Mouse (Mus musculus) embryonic facial prominence, embryonic 12.5 days (tissue): ENCODE measurements around the gene Dapl1. TPM values are rescaled to one million over a fixed set of nuclear protein-coding genes. Genes with fewer than 3 reads are reported as not detected.

Experiments
- ATAC-seq: fragments of 200-750 bp; cut with Nextera tagmentation; 2 replicates; pipeline ENCODE4 v1.8.0; 2017; ENCODE audit not compliant: insufficient number of reproducible peaks, insufficient read depth, low FRiP score, low TSS enrichment
- H3K27ac ChIP-seq: fragments of 300-500 bp; sonication (generic); 2 replicates; pipeline ENCODE4 v1.5.1; 2016; ENCODE audit warnings: mild to moderate bottlenecking
- H3K27me3 ChIP-seq: fragments of 300-500 bp; sonication (generic); 2 replicates; pipeline ENCODE4 v1.6.1; 2016; ENCODE audit warnings: mild to moderate bottlenecking, moderate library complexity
- H3K36me3 ChIP-seq: fragments of 300-500 bp; sonication (generic); 2 replicates; pipeline ENCODE4 v1.6.1; 2016; ENCODE audit warnings: mild to moderate bottlenecking
- H3K4me1 ChIP-seq: fragments of 300-500 bp; sonication (generic); 2 replicates; pipeline ENCODE4 v1.6.1; 2016
- H3K4me2 ChIP-seq: fragments of 300-500 bp; sonication (generic); replicated peaks from 2 replicates; pipeline ENCODE4 v1.6.1; 2016; ENCODE audit warnings: mild to moderate bottlenecking, moderate library complexity
- H3K4me3 ChIP-seq: fragments of 300-500 bp; sonication (generic); 2 replicates; pipeline ENCODE4 v1.5.1; 2016; ENCODE audit warnings: mild to moderate bottlenecking
- H3K9ac ChIP-seq: fragments of 300-500 bp; sonication (generic); 2 replicates; pipeline ENCODE4 v1.6.1; 2016; ENCODE audit warnings: mild to moderate bottlenecking, moderate library complexity
- H3K9me3 ChIP-seq: fragments of 300-500 bp; sonication (generic); 2 replicates; pipeline ENCODE4 v1.6.1; 2016; ENCODE audit warnings: mild to moderate bottlenecking, moderate library complexity
- WGBS: fragments of 180-500 bp; shearing (Covaris S2); methylation state at CpG from one replicate; pipeline ENCODE4 v1.1.7; 2016; 5-methylcytosine and 5-hydroxymethylcytosine counted together
- polyA plus RNA-seq: library from polyadenylated mRNA; unstranded; fragments of >200 nt; fragmentation: Nextera tagmentation; extraction: Ambion mirVana; gene quantifications from 2 replicates; pipeline ENCODE4 v1.2.1, GENCODE M21; 2016

Gene Dapl1
- polyA plus RNA-seq: 13.9 and 16.9 TPM in 2 replicates

DNA sequence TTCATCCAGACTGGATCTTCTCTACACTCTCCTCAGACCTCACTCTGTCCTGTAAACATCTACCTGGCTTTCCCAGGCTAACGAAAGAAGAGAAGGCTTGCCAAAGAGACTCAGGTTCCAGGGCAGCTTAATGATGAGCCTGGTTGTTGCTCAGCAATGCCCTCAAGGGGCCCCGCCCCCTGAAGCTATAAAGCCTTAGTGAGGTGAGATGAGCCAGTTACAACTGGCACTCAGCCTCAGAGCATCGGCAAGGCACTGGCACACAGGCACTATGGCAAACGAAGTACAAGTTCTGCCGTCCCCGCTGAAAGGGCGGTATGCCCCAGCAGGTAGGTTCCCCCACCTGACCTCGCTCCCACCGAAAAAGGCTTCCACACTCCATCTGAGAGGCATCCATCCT is at the start of gene Dapl1:
TSS of gene Dapl1 (plus strand) at position 216 of the 400 bp plus-strand sequence.
- Histone ChIP-seq H3K4me3 (no peak within 1 kb of the TSS), H3K4me1 (0 out of 2 replicates have a peak, but pooled peaks cover 3% of the 10 kb centered on the region), H3K36me3 (no peaks in the 10 kb centered on the region), H3K9me3 (no peaks in the 10 kb centered on the region), H3K4me2 (no peak within 1 kb of the TSS), H3K27me3 (no peaks in the 10 kb centered on the region), H3K9ac (no peak within 1 kb of the TSS), H3K27ac (peak within 1 kb of the TSS; percentile 19; the same call in 1 of the 2 replicates)
- no peak for ATAC-seq
- 61% methylated on average over 9 of the region's 9 CpGs for WGBS

DNA sequence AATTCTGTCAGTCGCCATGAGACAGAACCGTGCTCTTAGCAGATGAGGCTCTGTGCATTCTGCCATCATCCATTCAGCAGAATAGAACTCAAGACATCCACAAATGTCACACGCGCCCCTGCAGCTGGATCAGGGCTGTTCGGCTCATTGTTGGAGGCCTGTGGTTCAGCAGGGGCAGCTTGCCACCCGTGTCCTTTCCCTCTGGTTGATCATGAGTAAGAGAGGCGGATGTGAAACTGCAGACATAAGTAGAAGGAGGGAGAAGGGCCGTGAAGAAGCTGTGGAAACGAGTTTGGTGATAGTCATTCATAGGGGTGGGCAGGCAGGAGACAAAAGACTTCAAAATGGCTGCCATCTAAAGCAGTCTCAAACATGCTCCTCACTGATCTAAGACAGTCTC is 49.6 kb upstream of the Dapl1 start:
- no peak for ATAC-seq
- Histone ChIP-seq H3K4me3 (no peak overlapping the region), H3K27ac (no peak overlapping the region), H3K9ac (no peak overlapping the region), H3K9me3 (no peaks in the 10 kb centered on the region), H3K4me2 (no peak overlapping the region), H3K27me3 (no peaks in the 10 kb centered on the region), H3K4me1 (0 out of 2 replicates have a peak, but pooled peaks cover 4% of the 10 kb centered on the region), H3K36me3 (no peaks in the 10 kb centered on the region)
- WGBS: 86% methylated on average over 9 of the region's 9 CpGs

DNA sequence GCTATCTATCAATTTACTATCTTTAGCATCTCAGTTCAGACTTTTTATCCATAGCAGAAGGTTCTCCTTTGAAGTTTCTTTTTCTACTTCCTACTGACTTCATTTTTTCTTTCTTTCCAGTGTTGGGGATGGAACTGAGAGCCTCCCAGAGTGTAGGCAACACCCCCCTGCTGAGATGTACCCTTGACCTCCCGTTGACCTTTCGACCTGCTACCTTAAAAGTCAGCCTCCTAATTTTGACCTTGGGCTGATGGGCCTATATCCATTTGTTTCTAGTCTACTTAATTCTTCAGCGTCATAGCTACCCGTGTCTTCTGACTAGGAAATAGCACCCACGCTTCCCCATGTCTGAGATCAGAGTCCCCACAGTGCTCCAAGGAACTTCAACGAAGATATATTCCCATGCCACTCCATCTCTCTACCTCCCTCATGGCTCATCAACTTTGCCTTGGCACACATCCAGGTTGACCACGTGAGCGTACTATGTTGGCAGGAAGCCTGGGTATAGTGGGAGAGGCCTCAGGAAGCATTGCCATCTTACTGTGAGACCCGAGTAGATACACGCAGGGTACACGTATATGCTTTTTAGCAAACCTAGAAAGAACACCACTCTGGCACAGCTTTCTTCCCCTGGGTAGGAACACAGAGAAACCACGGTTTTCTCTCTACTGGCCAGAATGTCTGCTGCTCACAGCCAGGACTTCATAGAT is 46.6 kb upstream of the Dapl1 start:
- ATAC-seq: peak; percentile 36; the same call in 1 of the 2 replicates
- Histone ChIP-seq H3K4me3 (no peak overlapping the region), H3K9ac (no peak overlapping the region), H3K4me1 (no peaks in the 10 kb centered on the region), H3K27me3 (no peaks in the 10 kb centered on the region), H3K36me3 (no peaks in the 10 kb centered on the region), H3K4me2 (no peak overlapping the region), H3K9me3 (no peaks in the 10 kb centered on the region), H3K27ac (no peak overlapping the region)
- 79% methylated on average over 12 of the region's 12 CpGs for WGBS

DNA sequence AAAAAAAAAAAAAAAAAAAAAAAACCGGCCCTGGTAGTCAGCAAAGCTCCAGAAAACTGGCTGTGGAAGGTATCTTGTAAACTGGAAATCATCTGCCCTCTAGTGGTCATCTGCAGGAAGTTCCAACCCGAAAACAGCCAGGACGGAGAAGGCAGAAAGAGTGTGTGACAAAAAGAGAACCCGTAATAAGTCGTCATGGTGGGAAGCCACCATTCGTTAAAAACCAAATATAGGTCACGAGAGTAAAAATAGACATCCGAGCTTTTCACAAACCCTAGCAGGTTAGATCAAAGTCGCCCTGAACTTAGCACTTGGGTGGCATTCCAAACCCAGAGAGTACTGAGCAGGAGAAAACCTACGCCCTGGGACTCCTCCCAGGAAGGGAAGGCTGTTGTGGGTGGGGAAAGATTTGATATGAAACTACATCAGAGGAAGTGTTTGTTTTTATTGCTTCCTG is 45.9 kb upstream of the Dapl1 start:
- H3K9me3 ChIP-seq: no peaks in the 10 kb centered on the region
- WGBS: 16% methylated on average over 10 of the region's 10 CpGs
- H3K9ac ChIP-seq: no peak overlapping the region
- ATAC-seq: no peak
- H3K36me3 ChIP-seq: no peaks in the 10 kb centered on the region
- H3K27me3 ChIP-seq: no peaks in the 10 kb centered on the region
- H3K4me3 ChIP-seq: no peak overlapping the region
- H3K4me2 ChIP-seq: no peak overlapping the region
- H3K27ac ChIP-seq: no peak overlapping the region
- no peaks in the 10 kb centered on the region for H3K4me1 ChIP-seq

DNA sequence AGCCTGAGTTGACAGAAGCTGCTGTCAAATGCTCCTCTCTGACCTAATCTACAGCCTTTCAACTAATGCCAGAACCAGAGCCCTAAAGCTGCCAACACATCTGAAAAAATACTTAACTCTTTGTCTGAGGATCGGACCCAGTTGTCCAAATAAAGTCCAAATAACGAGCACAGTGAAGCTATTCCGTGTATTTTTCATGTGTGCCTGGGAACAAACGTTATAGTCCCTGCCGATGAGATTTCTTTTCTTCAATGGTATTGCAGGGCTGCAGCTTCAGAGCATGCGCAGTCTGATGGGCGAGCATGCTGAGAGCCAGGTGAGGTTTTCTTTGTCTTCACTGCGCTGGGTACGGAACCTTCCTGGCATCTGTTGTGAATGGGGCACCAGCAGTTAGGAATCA is 44.6 kb upstream of the Dapl1 start:
- Histone ChIP-seq H3K9me3 (no peaks in the 10 kb centered on the region), H3K4me3 (no peak overlapping the region), H3K4me2 (no peak overlapping the region), H3K36me3 (no peaks in the 10 kb centered on the region), H3K9ac (no peak overlapping the region), H3K4me1 (no peaks in the 10 kb centered on the region), H3K27ac (no peak overlapping the region), H3K27me3 (no peaks in the 10 kb centered on the region)
- 79% methylated on average over 9 of the region's 9 CpGs for WGBS
- no peak for ATAC-seq

DNA sequence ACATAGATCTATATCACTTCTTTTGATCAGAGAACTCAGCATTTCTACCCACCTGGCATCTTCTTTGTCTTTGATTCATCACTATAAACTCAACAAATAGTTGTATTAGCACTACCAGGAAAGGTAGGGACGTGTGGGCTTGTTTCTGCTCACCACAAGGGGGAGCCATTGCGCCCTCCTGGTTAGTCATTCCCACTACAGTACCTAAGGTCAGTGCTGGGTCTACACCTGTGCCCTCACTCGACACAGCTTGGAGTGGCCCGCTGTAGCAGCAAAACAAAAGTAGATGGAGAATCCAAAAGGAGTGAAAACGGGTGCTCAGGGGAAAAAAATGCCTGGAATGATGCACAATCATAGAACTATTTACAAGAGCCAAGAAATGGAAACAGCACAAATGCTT is 44.0 kb upstream of the Dapl1 start:
- Histone ChIP-seq H3K4me2 (no peak overlapping the region), H3K4me1 (no peaks in the 10 kb centered on the region), H3K36me3 (no peaks in the 10 kb centered on the region), H3K9me3 (no peaks in the 10 kb centered on the region), H3K27me3 (no peaks in the 10 kb centered on the region), H3K27ac (no peak overlapping the region), H3K4me3 (no peak overlapping the region), H3K9ac (no peak overlapping the region)
- no peak for ATAC-seq
- WGBS: 30% methylated on average over 5 of the region's 5 CpGs

DNA sequence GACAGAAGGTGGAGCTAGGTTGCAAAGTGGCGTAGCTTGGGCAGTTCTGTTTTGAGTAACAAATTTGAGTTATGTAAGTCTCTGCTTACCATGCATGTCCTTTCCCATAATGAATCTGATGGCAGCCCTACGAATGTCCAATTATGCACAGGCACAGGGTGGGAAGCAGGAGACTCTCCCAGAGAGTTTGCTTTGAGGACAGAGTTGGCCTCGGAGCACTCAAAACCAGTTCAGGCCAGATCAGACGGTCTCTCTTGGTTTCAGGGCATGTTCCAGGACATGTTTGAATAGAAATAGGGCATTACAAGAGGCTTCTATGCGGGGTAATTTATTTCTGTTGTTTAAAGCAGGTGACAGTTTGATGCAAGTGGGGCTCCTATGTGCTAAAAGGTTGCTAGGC is 42.8 kb upstream of the Dapl1 start:
- H3K4me1 ChIP-seq: no peaks in the 10 kb centered on the region
- H3K9ac ChIP-seq: no peak overlapping the region
- H3K27me3 ChIP-seq: no peaks in the 10 kb centered on the region
- no peaks in the 10 kb centered on the region for H3K36me3 ChIP-seq
- no peak overlapping the region for H3K4me2 ChIP-seq
- H3K9me3 ChIP-seq: no peaks in the 10 kb centered on the region
- no peak overlapping the region for H3K27ac ChIP-seq
- WGBS: 77% methylated on average over 5 of the region's 5 CpGs
- H3K4me3 ChIP-seq: no peak overlapping the region
- no peak for ATAC-seq

DNA sequence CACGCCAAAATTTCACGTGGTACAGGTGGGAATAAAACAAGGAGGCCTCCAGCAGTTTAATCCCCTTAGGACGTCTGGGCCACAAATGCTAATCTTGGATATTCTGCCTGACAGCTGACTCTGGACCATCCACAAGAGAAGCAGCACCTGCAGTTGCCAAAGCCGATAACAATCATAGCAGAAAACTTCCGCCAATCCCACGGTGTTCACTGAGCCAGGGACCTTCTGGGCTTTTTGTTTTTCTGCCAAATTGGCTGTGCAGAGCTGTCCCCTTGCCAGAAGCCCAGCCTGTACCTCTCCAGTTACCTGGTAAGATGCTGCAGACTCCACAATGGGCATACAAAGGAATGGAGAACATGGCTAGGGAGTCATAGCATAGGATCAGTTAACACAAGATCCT is 37.8 kb upstream of the Dapl1 start:
- no peak overlapping the region for H3K4me2 ChIP-seq
- H3K9ac ChIP-seq: no peak overlapping the region
- no peaks in the 10 kb centered on the region for H3K4me1 ChIP-seq
- no peaks in the 10 kb centered on the region for H3K27me3 ChIP-seq
- no peaks in the 10 kb centered on the region for H3K9me3 ChIP-seq
- no peak for ATAC-seq
- H3K4me3 ChIP-seq: no peak overlapping the region
- no peaks in the 10 kb centered on the region for H3K36me3 ChIP-seq
- H3K27ac ChIP-seq: no peak overlapping the region
- 72% methylated on average over 6 of the region's 6 CpGs for whole genome bisulfite sequencing

DNA sequence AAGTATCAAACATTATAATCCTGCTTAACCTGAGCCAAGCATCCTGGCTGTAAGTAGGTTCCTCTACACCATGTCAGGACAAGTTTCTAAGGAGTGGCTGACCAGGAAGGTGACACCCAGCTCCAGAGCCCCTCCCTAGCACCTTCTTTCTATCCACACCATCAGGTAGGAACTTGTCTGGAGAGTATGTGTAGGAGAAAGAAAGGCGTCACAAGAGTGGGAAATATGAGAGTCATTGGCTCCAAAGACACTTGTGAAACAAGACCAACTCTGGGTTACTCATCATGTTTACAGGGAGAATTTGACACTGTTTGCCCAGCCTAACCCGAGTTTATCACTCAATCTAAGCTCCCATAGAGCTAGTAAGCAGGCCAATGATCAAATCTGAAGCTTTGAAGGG is 36.7 kb upstream of the Dapl1 start:
- H3K4me2 ChIP-seq: no peak overlapping the region
- 67% methylated on average over 2 of the region's 2 CpGs for WGBS
- no peak for ATAC-seq
- no peak overlapping the region for H3K9ac ChIP-seq
- H3K4me1 ChIP-seq: no peaks in the 10 kb centered on the region
- H3K27me3 ChIP-seq: no peaks in the 10 kb centered on the region
- H3K9me3 ChIP-seq: no peaks in the 10 kb centered on the region
- H3K4me3 ChIP-seq: no peak overlapping the region
- H3K36me3 ChIP-seq: no peaks in the 10 kb centered on the region
- H3K27ac ChIP-seq: no peak overlapping the region

DNA sequence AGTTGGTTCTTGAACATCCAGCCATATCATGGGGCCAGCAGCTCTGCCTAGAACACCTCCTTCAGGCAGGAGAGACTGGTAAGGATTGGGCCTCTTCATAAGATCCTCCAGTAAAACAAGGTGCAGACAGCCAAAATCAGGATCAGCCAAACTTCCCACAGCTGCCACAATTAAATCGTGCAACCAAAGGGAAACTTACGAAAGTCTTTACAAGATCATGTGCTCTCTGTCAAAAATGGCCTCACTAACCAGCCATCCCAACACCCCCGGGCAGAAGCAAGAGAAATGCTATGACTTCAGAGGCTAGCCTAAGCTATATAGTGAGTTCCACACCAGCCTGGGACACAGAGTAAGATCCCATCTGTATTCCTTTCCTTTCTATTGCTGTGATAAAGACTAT is 35.9 kb upstream of the Dapl1 start:
- no peak for ATAC-seq
- H3K4me1 ChIP-seq: no peaks in the 10 kb centered on the region
- WGBS: 94% methylated on average over 3 of the region's 3 CpGs

DNA sequence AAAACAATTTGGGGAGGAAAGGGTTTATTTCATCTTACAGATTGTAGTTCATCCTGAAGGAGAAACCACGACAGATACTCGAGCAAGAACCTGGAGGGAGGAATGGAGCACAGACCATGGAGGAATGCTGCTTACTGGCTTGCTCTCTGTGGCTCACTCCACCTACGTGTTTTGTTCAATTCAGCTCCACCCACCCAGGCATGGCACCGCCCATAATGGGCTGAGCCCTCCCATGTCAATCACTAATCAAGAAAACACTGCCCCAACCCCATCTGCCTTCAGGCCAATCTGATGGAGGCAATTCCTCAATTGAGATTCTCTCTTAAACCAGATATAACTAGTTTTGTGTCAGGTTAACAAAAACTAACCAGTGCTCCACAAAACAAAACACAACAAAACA is 35.5 kb upstream of the Dapl1 start:
- no peak for ATAC-seq
- Histone ChIP-seq H3K4me1 (no peaks in the 10 kb centered on the region), H3K27me3 (no peaks in the 10 kb centered on the region), H3K4me3 (no peak overlapping the region), H3K9ac (no peak overlapping the region), H3K4me2 (no peak overlapping the region), H3K36me3 (no peaks in the 10 kb centered on the region), H3K27ac (no peak overlapping the region), H3K9me3 (no peaks in the 10 kb centered on the region)
- WGBS: 73% methylated on average over 4 of the region's 4 CpGs

More for the DNA sequence above, 35.9 kb upstream of the Dapl1 start:
- no peaks in the 10 kb centered on the region for H3K9me3 ChIP-seq
- no peak overlapping the region for H3K4me3 ChIP-seq
- H3K9ac ChIP-seq: no peak overlapping the region
- no peak overlapping the region for H3K4me2 ChIP-seq
- H3K36me3 ChIP-seq: no peaks in the 10 kb centered on the region
- H3K27ac ChIP-seq: no peak overlapping the region
- no peaks in the 10 kb centered on the region for H3K27me3 ChIP-seq

DNA sequence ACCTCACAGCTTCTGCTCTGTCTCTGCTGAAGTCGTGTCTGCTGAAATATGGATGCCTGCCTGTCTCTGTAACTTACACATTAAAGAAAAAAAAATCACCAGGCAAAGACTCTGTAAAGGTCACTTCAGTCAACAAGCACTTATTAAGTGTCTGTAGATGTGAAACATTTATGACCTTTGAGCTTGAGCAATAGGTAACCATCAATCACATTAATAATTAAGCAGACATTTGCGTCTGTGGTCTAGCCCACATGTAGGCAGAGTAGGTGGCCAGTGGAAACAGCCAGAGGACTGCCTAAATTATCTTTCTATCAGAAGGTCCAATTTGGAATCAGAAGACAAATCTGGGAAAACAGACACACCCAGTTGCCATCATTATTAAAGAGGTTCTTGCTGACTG is 32.8 kb upstream of the Dapl1 start:
- H3K9me3 ChIP-seq: no peaks in the 10 kb centered on the region

More for the DNA sequence above, 32.8 kb upstream of the Dapl1 start:
- no peak overlapping the region for H3K4me3 ChIP-seq
- H3K9ac ChIP-seq: no peak overlapping the region
- H3K36me3 ChIP-seq: no peaks in the 10 kb centered on the region
- 78% methylated on average over 2 of the region's 2 CpGs for WGBS
- ATAC-seq: no peak
- H3K27me3 ChIP-seq: no peaks in the 10 kb centered on the region
- H3K4me2 ChIP-seq: no peak overlapping the region
- no peaks in the 10 kb centered on the region for H3K4me1 ChIP-seq
- no peak overlapping the region for H3K27ac ChIP-seq
